Mouse (Mus musculus) liver, postnatal 0 days (tissue): ENCODE results near the gene Vps26c.
A peak's percentile ranks its signal among the peaks of the same experiment; 100 is the strongest.

Experiments
- CTCF ChIP-seq: sonication (generic); IDR thresholded peaks from 2 replicates; pipeline ENCODE4 v1.5.1; 2016; ENCODE audit warnings: antibody characterized with exemption, low read depth
- EP300 ChIP-seq: IDR thresholded peaks from 2 replicates; pipeline ENCODE4 v1.6.1; 2016; ENCODE audit warnings: antibody characterized with exemption, low read depth, mild to moderate bottlenecking

DNA sequence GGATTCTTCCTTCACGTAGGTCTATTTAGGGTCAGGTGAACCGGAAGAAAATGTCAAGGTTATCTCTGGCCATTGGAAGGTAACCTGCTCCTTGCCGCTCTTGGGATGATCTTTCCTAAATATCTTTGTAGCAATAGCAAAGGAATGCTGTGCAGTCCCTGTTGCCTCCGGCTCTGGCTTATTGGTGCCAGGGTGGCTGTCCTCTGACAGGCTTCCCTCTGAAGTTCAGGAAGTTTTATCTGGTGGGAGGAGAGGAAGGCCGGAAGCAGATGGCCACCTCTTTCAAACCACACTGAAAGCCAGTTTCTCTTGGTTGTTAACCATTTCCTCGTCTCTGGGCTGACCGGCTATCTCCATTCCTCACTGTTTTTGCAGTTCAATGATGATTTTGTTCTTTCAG, 32.7 kb upstream of the Vps26c start:
- TF ChIP-seq CTCF (no peak), EP300 (peak; percentile 44)
